Mouse (Mus musculus): ENCODE measurements around the gene Pum3. TPM values are rescaled to one million over a fixed set of nuclear protein-coding genes. Genes with fewer than 3 reads are reported as not detected.

The Pum3 gene
- polyA plus RNA-seq, 1 experiment = 8.0 TPM

GRCm38 (mm10) chr19:27360381-27360780 lies 69.2 kb downstream of the Pum3 start:
- H3K27ac ChIP-seq (ENCODE audit: insufficient read depth, low read depth, low read length) = no peak overlapping the region
- H3K36me3 ChIP-seq (ENCODE audit: control insufficient read depth, insufficient read depth, low read length) = no peaks in the 10 kb centered on the region
- no peak overlapping the region for H3K4me3 ChIP-seq (ENCODE audit: low read depth, low read length)
- no peak for TF ChIP-seq CTCF (IDR thresholded peaks at IDR 0.05; ENCODE audit: extremely low read depth, insufficient read length, insufficient replicate concordance, low read depth, low read length)
- no peak for TF ChIP-seq POLR2A (IDR thresholded peaks at IDR 0.05; ENCODE audit: low read depth, low read length)
- no peaks in the 10 kb centered on the region; the same call in 1 of the 2 replicates for H3K4me1 ChIP-seq (ENCODE audit: control insufficient read depth, insufficient read depth, insufficient read length, low read length)
- no peaks in the 10 kb centered on the region for H3K27me3 ChIP-seq (ENCODE audit: control insufficient read depth, insufficient read depth, low read length)

GRCm38 (mm10) chr19:27351700-27352099 lies 77.9 kb downstream of the Pum3 start:
- no peak overlapping the region for H3K27ac ChIP-seq (ENCODE audit: insufficient read depth, low read depth, low read length)
- no peaks in the 10 kb centered on the region for H3K27me3 ChIP-seq (ENCODE audit: control insufficient read depth, insufficient read depth, low read length)
- TF ChIP-seq CTCF (IDR thresholded peaks at IDR 0.05; ENCODE audit: extremely low read depth, insufficient read length, insufficient replicate concordance, low read depth, low read length) (no peak), POLR2A (IDR thresholded peaks at IDR 0.05; ENCODE audit: low read depth, low read length) (no peak)
- no peaks in the 10 kb centered on the region for H3K36me3 ChIP-seq (ENCODE audit: control insufficient read depth, insufficient read depth, low read length)
- H3K4me3 ChIP-seq (ENCODE audit: low read depth, low read length) = no peak overlapping the region
- no peaks in the 10 kb centered on the region for H3K4me1 ChIP-seq (ENCODE audit: control insufficient read depth, insufficient read depth, insufficient read length, low read length)
- 44% methylated on average over 6 of the region's 6 CpGs for WGBS

DNA sequence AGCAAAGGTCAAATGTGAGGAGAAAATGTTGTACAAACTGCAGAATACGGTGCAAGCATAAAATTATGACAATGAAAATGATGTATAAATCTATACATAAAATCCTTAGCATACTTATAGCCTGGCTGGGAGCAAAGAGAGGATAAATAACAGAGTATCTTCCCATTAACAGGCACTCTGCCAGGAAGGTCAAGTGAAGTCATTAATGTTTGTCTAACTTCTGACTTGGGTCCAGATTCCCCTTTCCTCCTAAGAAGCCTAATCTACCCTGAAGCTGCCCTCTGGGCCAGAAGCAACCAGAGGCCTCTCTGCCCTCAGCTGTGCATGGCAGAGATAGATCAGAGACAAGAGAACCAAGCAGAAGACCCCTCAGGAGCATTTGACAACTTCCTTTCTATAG lies 83.1 kb downstream of the Pum3 start:
- Histone ChIP-seq H3K27me3 (ENCODE audit: control insufficient read depth, insufficient read depth, low read length) (no peaks in the 10 kb centered on the region), H3K4me1 (ENCODE audit: control insufficient read depth, insufficient read depth, insufficient read length, low read length) (no peaks in the 10 kb centered on the region), H3K4me3 (ENCODE audit: low read depth, low read length) (no peak overlapping the region), H3K36me3 (ENCODE audit: control insufficient read depth, insufficient read depth, low read length) (no peaks in the 10 kb centered on the region), H3K27ac (ENCODE audit: insufficient read depth, low read depth, low read length) (no peak overlapping the region)
- WGBS = 79% methylated on average over 1 of the region's 1 CpGs
- TF ChIP-seq CTCF (IDR thresholded peaks at IDR 0.05; ENCODE audit: extremely low read depth, insufficient read length, insufficient replicate concordance, low read depth, low read length) (no peak), POLR2A (IDR thresholded peaks at IDR 0.05; ENCODE audit: low read depth, low read length) (no peak)

Other genes with a start within 250 kb of the Pum3 start
- 3.9 and 5.6 TPM in 2 replicates for gene Vldlr, start 213.3 kb downstream of the Pum3 start, polyA plus RNA-seq (2012; rRNA removed)
- gene Kcnv2, start 107.2 kb downstream of the Pum3 start, polyA plus RNA-seq (2012; rRNA removed) = 0.01 and 0.03 TPM in 2 replicates

Measured in small intestine, adult 2 months (tissue).